Mouse (Mus musculus): Measurements from ENCODE around the gene Hps4.

The Hps4 gene

GRCm38 (mm10) chr5:112367338-112367737 lies 24.5 kb downstream of the Hps4 start:
- DNase-seq (ENCODE audit: low spot score) = no peak

- DNase-seq (ENCODE audit: low spot score) = no peak
Measured at GRCm38 (mm10) chr5:112367929-112368328, 25.0 kb downstream of the Hps4 start.

GRCm38 (mm10) chr5:112368666-112369065 lies 25.8 kb downstream of the Hps4 start:
- no peak for DNase-seq (ENCODE audit: low spot score)

- DNase-seq (ENCODE audit: low spot score) = no peak
Measured at GRCm38 (mm10) chr5:112369326-112369725, 26.4 kb downstream of the Hps4 start.

- DNase-seq (ENCODE audit: low spot score) = no peak
Measured at GRCm38 (mm10) chr5:112370236-112370813, 27.4 kb downstream of the Hps4 start.

GRCm38 (mm10) chr5:112371933-112372332 lies 29.1 kb downstream of the Hps4 start:
- no peak for DNase-seq (ENCODE audit: low spot score)

- no peak for DNase-seq (ENCODE audit: low spot score)
Measured at GRCm38 (mm10) chr5:112376111-112376510, 33.2 kb downstream of the Hps4 start.

GRCm38 (mm10) chr5:112377380-112377779 lies 34.5 kb downstream of the Hps4 start:
- DNase-seq (ENCODE audit: low spot score) = no peak

GRCm38 (mm10) chr5:112378716-112379115 lies 35.8 kb downstream of the Hps4 start:
- no peak for DNase-seq (ENCODE audit: low spot score)

GRCm38 (mm10) chr5:112381154-112381553 lies 38.3 kb downstream of the Hps4 start:
- peak; percentile 24 for DNase-seq (ENCODE audit: low spot score)

GRCm38 (mm10) chr5:112382042-112382441 lies 39.2 kb downstream of the Hps4 start:
- DNase-seq (ENCODE audit: low spot score) = no peak

GRCm38 (mm10) chr5:112382641-112383330 lies 39.9 kb downstream of the Hps4 start:
- no peak for DNase-seq (ENCODE audit: low spot score)

- no peak for DNase-seq (ENCODE audit: low spot score)
Measured at GRCm38 (mm10) chr5:112384805-112385472, 42.1 kb downstream of the Hps4 start.

- no peak for DNase-seq (ENCODE audit: low spot score)
Measured at GRCm38 (mm10) chr5:112385973-112386372, 43.1 kb downstream of the Hps4 start.

GRCm38 (mm10) chr5:112389352-112389751 lies 46.5 kb downstream of the Hps4 start:
- no peak for DNase-seq (ENCODE audit: low spot score)

GRCm38 (mm10) chr5:112391002-112391401 lies 48.1 kb downstream of the Hps4 start:
- DNase-seq (ENCODE audit: low spot score) = no peak

GRCm38 (mm10) chr5:112391676-112392323 lies 48.9 kb downstream of the Hps4 start:
- no peak for DNase-seq (ENCODE audit: low spot score)

- DNase-seq (ENCODE audit: low spot score) = no peak
Measured at GRCm38 (mm10) chr5:112393741-112394414, 51.0 kb downstream of the Hps4 start.

- DNase-seq (ENCODE audit: low spot score) = no peak
Measured at GRCm38 (mm10) chr5:112394415-112394763, 51.5 kb downstream of the Hps4 start.

- DNase-seq (ENCODE audit: low spot score) = peak; percentile 31
Measured at GRCm38 (mm10) chr5:112394779-112395443, 52.0 kb downstream of the Hps4 start, which contains the start of gene Asphd2. Gene Asphd2, minus strand, starts transcription at chr5:112394866.

- no peak for DNase-seq (ENCODE audit: low spot score)
Measured at GRCm38 (mm10) chr5:112396066-112396465, 53.2 kb downstream of the Hps4 start.

- no peak for DNase-seq (ENCODE audit: low spot score)
Measured at GRCm38 (mm10) chr5:112399284-112399683, 56.4 kb downstream of the Hps4 start.

All from ovary, adult 18-20 months (tissue).